Mouse (Mus musculus) forebrain, embryonic 10.5 days (tissue): ENCODE measurements around the gene Gm17545. TPM values are rescaled to one million over a fixed set of nuclear protein-coding genes. Genes with fewer than 3 reads are reported as not detected.
"Not testable (repeated sequence)": the region's sequence is repeated elsewhere in the genome, so short reads cannot be mapped to it uniquely, and the experiment has no call there.

Source experiments
- DNase-seq: peaks from one replicate; pipeline ENCODE4 v3.0.0-alpha.2; 2017; ENCODE audit warnings: low spot score; ENCODE audit errors: extremely low spot score
- H3K27ac ChIP-seq: fragments of 300-500 bp; sonication (generic); 2 replicates; pipeline ENCODE4 v1.5.1; 2016; ENCODE audit warnings: mild to moderate bottlenecking
- H3K27me3 ChIP-seq: fragments of 300-500 bp; sonication (generic); 2 replicates; pipeline ENCODE4 v1.6.1; 2016; ENCODE audit warnings: mild to moderate bottlenecking; ENCODE audit not compliant: poor library complexity, severe bottlenecking
- H3K36me3 ChIP-seq: fragments of 300-500 bp; sonication (generic); replicated peaks from 2 replicates; pipeline ENCODE4 v1.6.1; 2016; ENCODE audit warnings: mild to moderate bottlenecking, moderate library complexity
- H3K4me1 ChIP-seq: fragments of 300-500 bp; sonication (generic); 2 replicates; pipeline ENCODE4 v1.6.1; 2016
- H3K4me3 ChIP-seq: fragments of 300-500 bp; sonication (generic); 2 replicates; pipeline ENCODE4 v1.5.1; 2016; ENCODE audit warnings: mild to moderate bottlenecking, moderate library complexity
- H3K9me3 ChIP-seq: fragments of 300-500 bp; sonication (generic); 2 replicates; pipeline ENCODE4 v1.6.1; 2016; ENCODE audit warnings: mild to moderate bottlenecking, moderate library complexity
- WGBS: fragments of 180-500 bp; shearing (Covaris S2); methylation state at CpG from one replicate; pipeline ENCODE4 v1.1.7; 2016; 5-methylcytosine and 5-hydroxymethylcytosine counted together
- polyA plus RNA-seq: library from polyadenylated mRNA; unstranded; fragments of >200 nt; fragmentation: Nextera tagmentation; extraction: Ambion mirVana; gene quantifications from 2 replicates; pipeline ENCODE4 v1.2.1, GENCODE M21; 2016

The Gm17545 gene
- polyA plus RNA-seq: not detected in 2 replicates

DNA sequence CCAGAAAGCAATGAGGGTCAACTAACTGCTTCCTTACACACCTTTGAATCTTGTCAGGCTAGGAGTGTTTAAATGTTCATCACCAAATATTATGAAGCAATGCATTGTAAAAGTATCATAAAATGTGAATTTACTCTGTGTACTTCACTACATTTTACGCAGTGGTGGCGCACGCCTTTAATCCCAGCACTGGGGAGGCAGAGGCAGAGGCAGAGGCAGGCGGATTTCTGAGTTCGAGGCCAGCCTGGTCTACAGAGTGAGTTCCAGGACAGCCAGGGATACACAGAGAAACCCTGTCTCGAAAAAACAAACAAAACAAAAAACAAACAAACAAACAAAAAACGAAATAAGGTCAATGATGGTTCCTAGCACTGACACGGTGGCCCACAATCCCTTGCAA, at the start of gene Gm17545:
TSS of gene Gm17545 (plus strand) at position 301 of the 400 bp plus-strand sequence.
- not testable (repeated sequence) for H3K4me1 ChIP-seq, DNase-seq, H3K9me3 ChIP-seq, H3K27ac ChIP-seq, H3K27me3 ChIP-seq, H3K4me3 ChIP-seq
- peaks cover 92% of the 10 kb centered on the region for H3K36me3 ChIP-seq
- 93% methylated on average over 8 of the region's 8 CpGs for WGBS

DNA sequence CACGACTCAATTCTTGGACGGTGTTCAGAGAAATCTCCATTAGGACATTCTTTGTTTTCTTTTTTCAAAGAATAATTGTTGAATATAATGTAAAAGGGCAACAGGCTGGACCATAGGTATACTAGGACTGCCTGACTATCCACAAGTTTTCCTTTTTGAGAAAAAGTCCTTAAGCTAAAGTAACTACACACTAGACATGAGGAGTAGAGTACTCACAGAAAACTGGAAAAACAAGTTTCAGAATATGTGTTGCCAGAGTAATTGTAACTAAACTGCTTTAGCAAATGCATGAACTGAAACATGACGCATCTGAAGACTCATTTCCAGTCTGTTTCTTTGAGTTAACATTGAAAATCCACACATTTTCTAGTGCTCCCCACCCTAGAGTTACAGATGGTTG, 48.7 kb upstream of the Gm17545 start:
- H3K27ac ChIP-seq: no peak overlapping the region
- no peaks in the 10 kb centered on the region for H3K27me3 ChIP-seq
- no peak overlapping the region for H3K4me3 ChIP-seq
- no peaks in the 10 kb centered on the region for H3K9me3 ChIP-seq
- no peak for DNase-seq
- WGBS: 85% methylated on average over 3 of the region's 3 CpGs
- no peaks in the 10 kb centered on the region for H3K36me3 ChIP-seq
- no peaks in the 10 kb centered on the region for H3K4me1 ChIP-seq

GRCm38 (mm10) chr9:22407633-22408032, 46.5 kb upstream of the Gm17545 start:
- not testable (repeated sequence) for H3K4me3 ChIP-seq, H3K4me1 ChIP-seq, H3K36me3 ChIP-seq, DNase-seq, H3K9me3 ChIP-seq, H3K27me3 ChIP-seq, H3K27ac ChIP-seq
- 84% methylated on average over 4 of the region's 4 CpGs for WGBS

- not testable (repeated sequence) for H3K9me3 ChIP-seq, H3K27me3 ChIP-seq, DNase-seq, H3K4me3 ChIP-seq, H3K4me1 ChIP-seq, H3K27ac ChIP-seq, H3K36me3 ChIP-seq
- WGBS: 32% methylated on average over 4 of the region's 4 CpGs
Measured at GRCm38 (mm10) chr9:22408344-22408743, 45.7 kb upstream of the Gm17545 start.

DNA sequence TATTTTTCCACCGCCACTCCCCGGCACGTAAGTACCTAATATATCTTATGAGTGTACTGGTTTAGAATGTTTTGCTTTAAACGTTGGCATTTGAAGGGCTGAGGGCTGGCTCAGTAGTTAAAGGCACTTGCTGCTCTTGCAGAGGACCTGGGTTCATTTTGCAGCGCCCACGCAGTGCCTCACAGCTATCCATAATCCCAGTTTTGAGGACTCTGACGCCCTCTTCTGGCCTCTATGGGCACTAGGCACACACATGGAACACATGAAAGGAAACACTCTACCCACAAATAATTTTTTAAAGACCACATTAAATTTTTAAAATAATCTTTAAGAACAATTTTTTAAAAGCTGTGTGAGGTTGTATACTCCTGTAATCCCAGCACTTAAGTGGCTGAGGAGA, 44.6 kb upstream of the Gm17545 start:
- WGBS: 81% methylated on average over 7 of the region's 7 CpGs
- Histone ChIP-seq H3K36me3 (no peaks in the 10 kb centered on the region), H3K9me3 (no peaks in the 10 kb centered on the region), H3K27me3 (peaks cover 10% of the 10 kb centered on the region; the same call in 1 of the 2 replicates), H3K4me1 (peaks cover 4% of the 10 kb centered on the region), H3K4me3 (no peak overlapping the region), H3K27ac (no peak overlapping the region)
- DNase-seq: no peak

- H3K4me3 ChIP-seq: peak within 1 kb of the TSS; percentile 74
- H3K36me3 ChIP-seq: no peaks in the 10 kb centered on the region
- H3K9me3 ChIP-seq: no peaks in the 10 kb centered on the region
- H3K4me1 ChIP-seq: peaks cover 4% of the 10 kb centered on the region
- H3K27ac ChIP-seq: peak within 1 kb of the TSS; percentile 88
- DNase-seq: peak; percentile 97
- H3K27me3 ChIP-seq: peaks cover 10% of the 10 kb centered on the region; the same call in 1 of the 2 replicates
- under 1% methylated on average over 43 of the region's 43 CpGs for WGBS
Measured at GRCm38 (mm10) chr9:22411002-22411857, 42.9 kb upstream of the Gm17545 start, which contains the start of gene 9530077C05Rik. Gene 9530077C05Rik, plus strand, starts transcription at chr9:22411513.

DNA sequence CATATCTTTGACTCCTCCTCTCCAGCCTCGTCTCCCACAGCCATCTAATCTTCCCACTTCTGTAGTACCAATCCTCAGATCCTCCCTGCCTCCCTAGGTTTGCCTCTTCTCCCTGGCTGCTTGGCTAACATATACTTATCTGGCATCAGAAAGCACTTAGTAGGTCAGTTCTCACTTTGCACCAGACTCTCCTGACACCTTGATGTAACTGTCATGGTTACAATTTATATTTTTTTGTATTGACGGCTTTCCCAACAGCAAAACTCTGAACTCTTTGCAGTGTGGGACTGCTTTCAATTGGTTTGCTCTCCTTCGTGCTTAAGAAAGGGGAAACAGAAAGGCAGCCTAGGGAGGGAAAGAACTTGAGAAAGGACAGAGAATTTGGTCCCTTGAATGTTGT, 37.9 kb upstream of the Gm17545 start:
- H3K4me3 ChIP-seq: no peak overlapping the region
- peaks cover 10% of the 10 kb centered on the region; the same call in 1 of the 2 replicates for H3K27me3 ChIP-seq
- DNase-seq: no peak
- no peaks in the 10 kb centered on the region for H3K36me3 ChIP-seq
- 81% methylated on average over 3 of the region's 3 CpGs for WGBS
- no peak overlapping the region for H3K27ac ChIP-seq
- no peaks in the 10 kb centered on the region for H3K9me3 ChIP-seq
- peaks cover 12% of the 10 kb centered on the region for H3K4me1 ChIP-seq

- Histone ChIP-seq H3K27ac (no peak overlapping the region), H3K4me3 (no peak overlapping the region), H3K9me3 (no peaks in the 10 kb centered on the region), H3K4me1 (peaks cover 8% of the 10 kb centered on the region; the same call in 1 of the 2 replicates), H3K36me3 (no peaks in the 10 kb centered on the region), H3K27me3 (peaks cover 10% of the 10 kb centered on the region; the same call in 1 of the 2 replicates)
- WGBS: 65% methylated on average over 6 of the region's 6 CpGs
- DNase-seq: no peak
Measured at GRCm38 (mm10) chr9:22417547-22417946, 36.5 kb upstream of the Gm17545 start.

- H3K4me3 ChIP-seq: no peak overlapping the region
- no peaks in the 10 kb centered on the region for H3K27me3 ChIP-seq
- no peaks in the 10 kb centered on the region for H3K36me3 ChIP-seq
- no peaks in the 10 kb centered on the region for H3K9me3 ChIP-seq
- no peak overlapping the region for H3K27ac ChIP-seq
- H3K4me1 ChIP-seq: peaks cover 8% of the 10 kb centered on the region; the same call in 1 of the 2 replicates
- DNase-seq: no peak
- WGBS: 77% methylated on average over 3 of the region's 3 CpGs
Measured at GRCm38 (mm10) chr9:22419877-22420276, 34.2 kb upstream of the Gm17545 start.

GRCm38 (mm10) chr9:22420491-22420890, 33.6 kb upstream of the Gm17545 start:
- 37% methylated on average over 7 of the region's 7 CpGs for WGBS
- DNase-seq: no peak
- Histone ChIP-seq H3K27me3 (no peaks in the 10 kb centered on the region), H3K4me3 (no peak overlapping the region), H3K27ac (no peak overlapping the region), H3K9me3 (no peaks in the 10 kb centered on the region), H3K4me1 (peaks cover 8% of the 10 kb centered on the region; the same call in 1 of the 2 replicates), H3K36me3 (no peaks in the 10 kb centered on the region)

DNA sequence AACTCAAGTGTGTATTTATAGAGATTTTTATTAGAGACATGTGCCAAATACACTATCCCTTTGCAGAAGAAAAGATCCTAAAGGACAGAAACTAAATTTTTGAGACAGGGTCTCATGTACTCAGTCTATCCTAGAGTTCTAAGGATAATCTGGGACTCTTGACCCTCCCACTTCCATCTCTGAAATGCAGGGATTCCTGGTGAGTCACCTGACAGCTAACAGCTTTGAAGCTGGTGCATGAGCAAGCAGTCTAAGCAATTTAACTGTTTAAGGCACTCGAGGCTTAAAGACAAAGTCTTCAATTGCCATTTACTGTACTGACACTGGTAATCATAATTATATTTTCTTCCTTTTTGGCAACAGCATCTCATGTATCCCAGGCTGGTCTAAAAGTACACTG, 31.5 kb upstream of the Gm17545 start:
- Histone ChIP-seq H3K4me1 (peaks cover 8% of the 10 kb centered on the region; the same call in 1 of the 2 replicates), H3K27ac (no peak overlapping the region), H3K9me3 (no peaks in the 10 kb centered on the region), H3K27me3 (no peaks in the 10 kb centered on the region), H3K36me3 (no peaks in the 10 kb centered on the region), H3K4me3 (no peak overlapping the region)
- DNase-seq: no peak
- WGBS: 70% methylated on average over 1 of the region's 1 CpGs

DNA sequence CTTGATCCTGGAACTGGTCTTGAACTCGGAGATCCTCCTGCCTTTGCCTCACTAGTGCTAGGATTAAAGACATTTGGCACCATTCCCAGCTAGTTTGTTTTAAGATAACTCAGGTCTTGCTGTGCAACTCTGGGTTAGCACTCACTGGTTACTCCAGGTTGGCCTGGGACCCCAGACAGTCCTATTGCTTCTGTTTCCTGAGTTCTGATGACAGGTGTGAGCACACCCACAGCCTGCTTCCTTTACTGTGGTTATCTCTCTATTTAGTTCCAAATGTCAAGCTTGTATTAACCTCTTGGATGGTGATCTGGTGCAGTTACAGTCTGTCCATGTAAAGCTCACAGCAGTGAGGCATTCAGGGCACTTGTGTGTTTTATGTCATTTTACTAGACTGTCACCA, 30.6 kb upstream of the Gm17545 start:
- Histone ChIP-seq H3K27me3 (no peaks in the 10 kb centered on the region), H3K4me1 (peaks cover 18% of the 10 kb centered on the region), H3K36me3 (no peaks in the 10 kb centered on the region), H3K4me3 (no peak overlapping the region), H3K27ac (no peak overlapping the region), H3K9me3 (no peaks in the 10 kb centered on the region)
- 84% methylated on average over 1 of the region's 1 CpGs for WGBS
- DNase-seq: no peak

- DNase-seq: no peak
- H3K9me3 ChIP-seq: no peaks in the 10 kb centered on the region
Measured at GRCm38 (mm10) chr9:22424196-22424595, 29.9 kb upstream of the Gm17545 start.

More at GRCm38 (mm10) chr9:22424196-22424595, 29.9 kb upstream of the Gm17545 start:
- Histone ChIP-seq H3K36me3 (no peaks in the 10 kb centered on the region), H3K27me3 (no peaks in the 10 kb centered on the region), H3K27ac (no peak overlapping the region), H3K4me1 (peaks cover 25% of the 10 kb centered on the region), H3K4me3 (no peak overlapping the region)
- 84% methylated on average over 10 of the region's 10 CpGs for WGBS
